Mouse (Mus musculus) neural tube, embryonic 11.5 days (tissue): ENCODE measurements around the gene Uaca. TPM values are rescaled to one million over a fixed set of nuclear protein-coding genes. Genes with fewer than 3 reads are reported as not detected.

Experiments
- ATAC-seq: fragments of 200-750 bp; cut with Nextera tagmentation; 2 replicates; pipeline ENCODE4 v1.8.0; 2017; ENCODE audit warnings: moderate number of reproducible peaks, mild to moderate bottlenecking, moderate TSS enrichment, moderate library complexity; ENCODE audit not compliant: insufficient read depth, low FRiP score, low TSS enrichment
- DNase-seq: peaks from one replicate; pipeline ENCODE4 v3.0.0-alpha.2; 2015; ENCODE audit warnings: low spot score
- H3K27ac ChIP-seq: fragments of 300-500 bp; sonication (generic); 2 replicates; pipeline ENCODE4 v1.5.1; 2014; ENCODE audit warnings: low read depth, mild to moderate bottlenecking, low read length
- H3K27me3 ChIP-seq: fragments of 300-500 bp; sonication (generic); 2 replicates; pipeline ENCODE4 v1.6.1; 2014; ENCODE audit warnings: mild to moderate bottlenecking, low read length, mixed read lengths; ENCODE audit not compliant: control insufficient read depth, insufficient read depth
- H3K36me3 ChIP-seq: fragments of 300-500 bp; sonication (generic); 2 replicates; pipeline ENCODE4 v1.6.1; 2014; ENCODE audit warnings: mild to moderate bottlenecking, low read length, moderate library complexity, mixed read lengths; ENCODE audit not compliant: control insufficient read depth, insufficient read depth
- H3K4me1 ChIP-seq: fragments of 300-500 bp; sonication (generic); 2 replicates; pipeline ENCODE4 v1.6.1; 2014; ENCODE audit warnings: low read length, mixed read lengths; ENCODE audit not compliant: control insufficient read depth, insufficient read depth
- H3K4me2 ChIP-seq: fragments of 300-500 bp; sonication (generic); 2 replicates; pipeline ENCODE4 v1.6.1; 2014; ENCODE audit warnings: low read depth, mild to moderate bottlenecking, moderate library complexity
- H3K4me3 ChIP-seq: fragments of 300-500 bp; sonication (generic); 2 replicates; pipeline ENCODE4 v1.5.1; 2014; ENCODE audit warnings: low read depth, low read length
- H3K9ac ChIP-seq: fragments of 300-500 bp; sonication (generic); 2 replicates; pipeline ENCODE4 v1.6.1; 2014; ENCODE audit warnings: mild to moderate bottlenecking, low read length
- H3K9me3 ChIP-seq: fragments of 300-500 bp; sonication (generic); 2 replicates; pipeline ENCODE4 v1.6.1; 2016; ENCODE audit warnings: low read length; ENCODE audit not compliant: control insufficient read depth
- WGBS: fragments of 180-500 bp; shearing (Covaris S2); extraction: QIAGEN DNeasy Blood & Tissue Kit; methylation state at CpG from one replicate; pipeline ENCODE4 v1.1.7; 2014; 5-methylcytosine and 5-hydroxymethylcytosine counted together
- polyA plus RNA-seq: library from polyadenylated mRNA; unstranded; fragments of >200 nt; fragmentation: Nextera tagmentation; extraction: Ambion mirVana; gene quantifications from 2 replicates; pipeline ENCODE4 v1.2.1, GENCODE M21; 2014

Gene Uaca
- polyA plus RNA-seq, 1 experiment from 2014 or later: 21.9 TPM

- no peak overlapping the region for H3K9ac ChIP-seq
- no peaks in the 10 kb centered on the region for H3K27me3 ChIP-seq
- no peaks in the 10 kb centered on the region for H3K4me1 ChIP-seq
- H3K4me2 ChIP-seq: no peak overlapping the region
- peak; percentile 62 for DNase-seq
- WGBS: 33% methylated on average over 5 of the region's 5 CpGs
- ATAC-seq: no peak
- no peak overlapping the region for H3K27ac ChIP-seq
- no peaks in the 10 kb centered on the region for H3K9me3 ChIP-seq
- H3K4me3 ChIP-seq: no peak overlapping the region
- peaks cover 4% of the 10 kb centered on the region; the same call in 1 of the 2 replicates for H3K36me3 ChIP-seq
Measured at GRCm38 (mm10) chr9:60857833-60858232, 63.5 kb downstream of the Uaca start.

GRCm38 (mm10) chr9:60858306-60858960 is 64.1 kb downstream of the Uaca start:
- Histone ChIP-seq H3K36me3 (peaks cover 4% of the 10 kb centered on the region; the same call in 1 of the 2 replicates), H3K27ac (no peak overlapping the region), H3K4me3 (no peak overlapping the region), H3K9me3 (no peaks in the 10 kb centered on the region), H3K4me1 (no peaks in the 10 kb centered on the region), H3K27me3 (no peaks in the 10 kb centered on the region), H3K4me2 (no peak overlapping the region), H3K9ac (no peak overlapping the region)
- DNase-seq (peak; percentile 58), ATAC-seq (no peak)
- WGBS: 46% methylated on average over 11 of the region's 11 CpGs

- Histone ChIP-seq H3K9ac (no peak overlapping the region), H3K4me3 (no peak overlapping the region), H3K4me2 (no peak overlapping the region), H3K36me3 (peaks cover 4% of the 10 kb centered on the region; the same call in 1 of the 2 replicates), H3K9me3 (no peaks in the 10 kb centered on the region), H3K27ac (no peak overlapping the region), H3K4me1 (no peaks in the 10 kb centered on the region), H3K27me3 (no peaks in the 10 kb centered on the region)
- WGBS: 74% methylated on average over 9 of the region's 9 CpGs
- DNase-seq (no peak), ATAC-seq (no peak)
Measured at GRCm38 (mm10) chr9:60859031-60859430, 64.7 kb downstream of the Uaca start.

GRCm38 (mm10) chr9:60861030-60861429 is 66.7 kb downstream of the Uaca start:
- Histone ChIP-seq H3K27ac (no peak overlapping the region), H3K9ac (no peak overlapping the region), H3K4me2 (no peak overlapping the region), H3K36me3 (peaks cover 4% of the 10 kb centered on the region; the same call in 1 of the 2 replicates), H3K4me3 (no peak overlapping the region), H3K27me3 (no peaks in the 10 kb centered on the region), H3K4me1 (no peaks in the 10 kb centered on the region), H3K9me3 (no peaks in the 10 kb centered on the region)
- ATAC-seq (no peak), DNase-seq (no peak)
- WGBS: 88% methylated on average over 5 of the region's 5 CpGs

GRCm38 (mm10) chr9:60864664-60865063 is 70.3 kb downstream of the Uaca start:
- DNase-seq: no peak

GRCm38 (mm10) chr9:60865866-60866265 is 71.5 kb downstream of the Uaca start:
- H3K9ac ChIP-seq: no peak overlapping the region
- 34% methylated on average over 4 of the region's 4 CpGs for WGBS
- no peaks in the 10 kb centered on the region for H3K27me3 ChIP-seq
- no peak overlapping the region for H3K27ac ChIP-seq
- DNase-seq: no peak
- H3K36me3 ChIP-seq: peaks cover 4% of the 10 kb centered on the region; the same call in 1 of the 2 replicates
- H3K4me3 ChIP-seq: no peak overlapping the region
- H3K4me1 ChIP-seq: no peaks in the 10 kb centered on the region
- no peaks in the 10 kb centered on the region for H3K9me3 ChIP-seq
- H3K4me2 ChIP-seq: no peak overlapping the region
- ATAC-seq: no peak

More at GRCm38 (mm10) chr9:60864664-60865063, 70.3 kb downstream of the Uaca start:
- Histone ChIP-seq H3K4me3 (no peak overlapping the region), H3K9ac (no peak overlapping the region), H3K4me1 (no peaks in the 10 kb centered on the region), H3K36me3 (peaks cover 4% of the 10 kb centered on the region; the same call in 1 of the 2 replicates), H3K4me2 (no peak overlapping the region), H3K9me3 (no peaks in the 10 kb centered on the region), H3K27me3 (no peaks in the 10 kb centered on the region), H3K27ac (no peak overlapping the region)
- WGBS: 90% methylated on average over 9 of the region's 9 CpGs
- no peak for ATAC-seq

- no peak for DNase-seq
- Histone ChIP-seq H3K9me3 (no peaks in the 10 kb centered on the region), H3K27ac (no peak overlapping the region), H3K9ac (no peak overlapping the region), H3K4me1 (no peaks in the 10 kb centered on the region), H3K4me2 (no peak overlapping the region), H3K36me3 (no peaks in the 10 kb centered on the region), H3K4me3 (no peak overlapping the region), H3K27me3 (no peaks in the 10 kb centered on the region)
- 94% methylated on average over 18 of the region's 18 CpGs for WGBS
- no peak for ATAC-seq
Measured at GRCm38 (mm10) chr9:60870451-60870850, 76.1 kb downstream of the Uaca start.

GRCm38 (mm10) chr9:60870919-60871503 is 76.7 kb downstream of the Uaca start:
- Histone ChIP-seq H3K4me3 (no peak overlapping the region), H3K9ac (no peak overlapping the region), H3K4me2 (no peak overlapping the region), H3K36me3 (no peaks in the 10 kb centered on the region), H3K9me3 (no peaks in the 10 kb centered on the region), H3K27me3 (no peaks in the 10 kb centered on the region), H3K27ac (no peak overlapping the region), H3K4me1 (no peaks in the 10 kb centered on the region)
- DNase-seq (no peak), ATAC-seq (no peak)
- WGBS: 92% methylated on average over 28 of the region's 28 CpGs
